Mouse (Mus musculus) layer of hippocampus, adult 9-10 months (tissue): ENCODE results near the gene Dynlrb2.

Experiments used
- DNase-seq: peaks from one replicate; pipeline ENCODE4 v3.0.0; 2022; ENCODE audit warnings: low spot score

Dynlrb2 gene

DNA sequence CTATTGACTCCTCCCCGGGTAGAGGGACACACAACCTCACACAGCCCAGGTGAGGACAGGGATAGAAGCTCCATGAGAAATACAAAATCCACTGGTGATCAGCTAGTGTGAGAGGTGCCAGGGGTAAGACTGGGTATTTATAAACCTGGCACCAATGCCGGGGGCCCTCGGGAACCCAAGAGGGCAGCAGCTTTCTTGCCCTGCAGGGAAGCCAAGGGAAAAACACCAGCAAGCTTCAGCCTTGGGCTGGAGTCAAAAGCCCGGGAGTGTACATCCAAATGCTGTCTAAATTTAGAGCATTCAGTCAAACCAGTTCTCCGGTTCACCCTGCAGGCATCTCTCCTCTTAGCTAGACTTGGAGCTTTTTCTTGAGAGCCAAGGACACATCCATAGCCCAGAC lies 38.1 kb downstream of the Dynlrb2 start:
- no peak for DNase-seq

GRCm38 (mm10) chr8:116543366-116543765 lies 38.6 kb downstream of the Dynlrb2 start:
- DNase-seq, result no peak

- DNase-seq, result no peak
These were observed 47.5 kb downstream of the Dynlrb2 start for GRCm38 (mm10) chr8:116552255-116552654.

DNA sequence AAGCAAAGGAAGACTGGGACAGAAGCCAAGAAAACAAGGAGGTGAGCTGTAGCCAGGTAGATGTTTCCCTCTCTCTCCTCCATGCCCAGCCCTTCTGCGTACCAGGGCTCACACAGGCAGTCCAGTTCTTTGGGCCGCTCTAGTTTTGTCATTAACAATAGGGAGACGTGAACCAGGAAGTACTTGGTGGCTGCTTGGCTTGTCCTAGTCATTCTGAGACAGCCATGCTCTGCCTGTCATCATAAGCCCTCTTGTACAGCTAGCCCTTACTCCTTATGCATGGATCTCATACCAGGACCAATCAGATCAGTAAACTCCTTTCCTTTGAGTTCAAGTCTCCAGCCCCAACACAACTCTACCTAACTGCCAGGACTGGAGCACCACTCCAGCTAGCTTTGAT lies 48.0 kb downstream of the Dynlrb2 start:
- DNase-seq, result no peak
